Mouse (Mus musculus): ENCODE measurements around the gene Zfp82.

DNA sequence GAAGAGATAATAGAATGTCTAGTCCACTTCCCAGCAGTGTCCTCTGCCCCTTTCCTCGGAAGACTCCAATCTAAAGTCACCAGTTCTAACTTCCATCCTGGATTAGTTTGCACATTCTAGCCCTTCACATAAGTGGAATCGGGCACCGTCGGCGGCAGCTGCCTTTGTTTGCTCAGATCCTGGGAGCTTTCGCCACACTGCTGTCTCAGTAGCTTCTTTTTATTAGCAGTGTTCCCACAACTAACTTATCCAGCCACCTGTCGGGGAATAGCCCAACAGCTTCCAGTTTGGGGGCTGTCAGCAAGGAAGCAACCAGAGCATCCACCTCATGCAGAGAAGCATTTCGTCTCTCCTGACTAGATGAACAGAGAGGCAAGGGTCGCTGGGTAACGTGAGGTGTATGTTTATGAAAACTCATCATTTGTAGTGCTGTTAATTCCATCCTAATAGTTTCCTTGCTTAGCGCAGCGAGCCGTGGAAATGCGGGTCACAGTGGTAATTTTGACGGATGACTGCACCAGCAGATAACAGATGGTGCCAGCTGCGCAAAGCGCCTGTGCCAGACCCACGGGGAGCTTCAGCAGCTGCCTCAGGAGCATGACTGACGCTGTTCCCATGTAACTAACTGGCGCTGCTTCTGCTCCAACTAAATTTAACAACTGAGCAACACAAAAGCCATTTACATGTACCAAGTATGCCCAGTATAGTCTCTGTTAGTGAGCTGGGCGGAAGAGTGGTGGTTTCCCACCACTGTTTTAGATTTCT is 63.2 kb downstream of the Zfp82 start:
- no peak for TF ChIP-seq POLR2A (IDR thresholded peaks at IDR 0.05; ENCODE audit: borderline replicate concordance, extremely low read depth, low read depth, low read length)
- TF ChIP-seq CTCF (IDR thresholded peaks at IDR 0.05; ENCODE audit: insufficient read depth, low read length), result no peak
